Mouse (Mus musculus): Measurements from ENCODE around the gene Chrd.
A peak's percentile ranks its signal among the peaks of the same experiment; 100 is the strongest.

Gene Chrd

GRCm38 (mm10) chr16:20733731-20734730 is 1.1 kb downstream of the Chrd start, which contains the start of gene Thpo:
TSS of gene Thpo (minus strand) at chr16:20734511.
- no peak for DNase-seq (ENCODE audit: low spot score)

DNA sequence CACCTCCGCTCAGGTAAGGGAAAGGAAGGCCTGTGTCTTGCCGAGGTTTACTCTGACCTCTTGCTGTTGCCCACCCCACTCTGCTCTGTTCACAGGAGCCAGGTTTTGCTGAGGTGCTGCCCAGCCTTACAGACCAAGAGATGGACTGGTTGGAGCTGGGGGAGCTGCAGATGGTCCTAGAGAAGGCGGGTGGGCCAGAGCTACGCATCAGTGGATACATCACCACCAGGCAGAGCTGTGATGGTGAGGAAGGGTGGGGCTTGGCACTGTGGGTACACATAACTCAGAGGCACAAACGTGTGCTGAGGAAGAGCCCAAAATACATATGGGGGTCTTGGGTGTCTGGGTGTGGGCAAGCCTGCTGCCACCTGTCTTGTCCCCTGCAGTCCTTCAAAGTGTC is 2.7 kb downstream of the Chrd start:
- DNase-seq (ENCODE audit: low spot score): no peak

GRCm38 (mm10) chr16:20736168-20736567 is 3.2 kb downstream of the Chrd start:
- DNase-seq (ENCODE audit: low spot score): no peak

DNA sequence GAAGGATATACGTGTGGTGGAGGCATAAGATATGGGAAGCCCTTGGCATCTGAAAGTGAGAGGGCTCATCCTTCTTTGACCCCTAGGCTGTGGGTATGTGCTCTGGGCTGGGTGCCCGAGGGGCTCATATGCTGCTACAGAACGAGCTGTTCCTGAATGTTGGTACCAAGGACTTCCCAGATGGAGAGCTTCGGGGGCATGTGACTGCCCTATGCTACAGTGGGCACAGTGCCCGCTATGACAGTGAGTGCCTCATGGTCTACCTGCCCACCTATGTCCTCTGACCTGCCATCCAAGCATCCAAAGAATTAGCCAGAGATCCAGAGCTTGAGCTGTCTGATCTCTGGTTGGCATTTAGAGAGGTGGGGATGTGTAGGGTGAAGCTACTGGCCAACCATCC is 3.9 kb downstream of the Chrd start:
- DNase-seq (ENCODE audit: low spot score): no peak

DNA sequence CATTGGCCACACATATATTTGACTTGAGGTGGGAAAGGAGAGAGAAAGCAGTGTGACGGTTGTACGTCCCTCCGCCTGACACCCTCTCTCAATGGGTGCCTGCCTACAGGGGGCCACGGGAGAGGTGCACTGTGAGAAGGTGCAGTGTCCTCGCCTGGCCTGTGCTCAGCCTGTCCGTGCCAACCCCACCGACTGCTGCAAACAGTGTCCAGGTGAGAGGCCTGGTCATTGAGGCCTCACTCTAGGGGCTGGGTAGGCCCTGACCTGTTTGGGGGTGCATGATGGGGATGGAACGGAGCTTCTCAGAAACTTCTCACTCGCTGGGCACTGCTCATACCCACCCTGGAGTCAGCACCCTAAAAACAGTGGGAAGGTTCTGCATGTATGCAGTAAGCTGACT is 6.9 kb downstream of the Chrd start:
- DNase-seq (ENCODE audit: low spot score): no peak

DNA sequence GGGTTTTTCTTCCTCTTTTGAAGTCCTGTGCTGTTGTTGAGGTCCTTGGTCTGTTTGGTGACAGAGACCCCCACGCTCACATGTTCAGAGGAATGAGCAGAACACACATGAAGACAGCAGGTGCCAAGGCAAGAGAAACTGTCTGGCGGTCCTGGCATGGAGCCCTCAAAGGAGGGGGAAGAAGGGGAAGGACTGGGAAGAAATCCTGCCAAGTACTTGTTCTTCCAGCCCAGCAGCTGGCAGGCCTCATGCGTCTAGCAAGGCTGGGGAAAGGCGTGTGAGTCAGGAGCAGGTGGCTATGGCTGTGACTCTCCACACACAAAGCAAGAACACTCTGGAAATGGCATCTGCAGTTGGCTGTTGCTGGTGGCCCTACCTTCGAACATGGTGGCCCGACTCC is 13.7 kb downstream of the Chrd start:
- peak; percentile 84 for DNase-seq (ENCODE audit: low spot score)

DNA sequence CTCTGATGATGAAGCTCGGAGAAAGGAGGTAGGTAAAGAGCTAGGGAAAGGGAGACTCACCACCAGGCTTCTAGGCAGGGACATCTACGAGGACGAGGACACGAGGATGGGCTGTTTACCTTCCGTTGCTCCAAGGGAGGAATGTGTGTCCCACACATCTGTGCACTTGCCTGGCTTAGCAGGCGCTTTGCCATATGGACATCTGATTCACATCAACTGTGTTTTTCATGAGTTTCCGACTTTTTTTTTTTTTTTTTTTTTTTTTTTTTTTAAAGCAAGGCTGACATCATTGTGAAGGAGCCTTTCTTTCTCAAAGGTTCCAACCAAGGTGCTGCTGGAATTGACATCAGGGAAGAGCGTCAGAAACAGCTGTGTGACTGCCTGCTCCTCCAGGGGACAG is 17.6 kb downstream of the Chrd start:
- no peak for DNase-seq (ENCODE audit: low spot score)

DNA sequence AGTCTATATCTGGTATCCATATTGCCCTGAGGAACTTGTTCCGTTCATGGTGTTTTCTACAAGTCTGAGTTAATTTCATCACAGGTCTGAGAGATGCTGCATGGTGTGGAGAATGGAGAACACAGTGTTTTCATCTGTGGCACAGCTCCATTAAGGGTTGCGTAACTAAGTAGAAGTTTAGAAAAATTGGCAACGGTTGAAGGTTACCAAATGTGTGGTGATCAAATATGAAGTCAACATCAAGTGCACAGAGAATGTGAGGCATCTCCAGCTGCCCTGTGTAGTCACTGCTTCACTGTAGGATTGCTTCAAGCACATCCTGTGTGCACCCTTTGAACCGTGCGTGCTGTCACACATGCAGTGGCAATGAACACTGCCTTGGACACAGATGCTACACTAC is 23.1 kb downstream of the Chrd start:
- DNase-seq (ENCODE audit: low spot score): no peak

- DNase-seq (ENCODE audit: low spot score): no peak
These were observed 24.5 kb downstream of the Chrd start for GRCm38 (mm10) chr16:20757385-20757784.

DNA sequence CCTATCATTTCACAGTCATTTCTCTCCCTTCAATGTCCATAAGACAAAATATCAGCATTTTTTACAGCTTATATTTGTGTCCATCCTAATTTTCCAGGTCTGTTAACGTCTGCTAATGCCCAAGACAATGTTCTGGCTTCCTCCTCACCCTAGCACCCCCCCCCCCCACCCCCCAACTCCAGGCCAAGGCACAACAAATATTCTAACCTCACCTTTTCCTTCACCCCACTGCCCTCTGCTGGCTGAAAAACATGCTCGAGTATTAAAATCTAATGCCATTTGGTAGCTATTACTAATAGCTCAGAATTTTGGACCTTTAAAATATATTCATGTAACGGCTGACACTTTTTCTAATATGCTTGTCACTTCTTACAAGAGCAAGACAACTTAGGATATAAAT is 28.8 kb downstream of the Chrd start:
- DNase-seq (ENCODE audit: low spot score): peak; percentile 81

GRCm38 (mm10) chr16:20765244-20765643 is 32.3 kb downstream of the Chrd start:
- DNase-seq (ENCODE audit: low spot score): peak; percentile 71

GRCm38 (mm10) chr16:20775021-20775420 is 42.1 kb downstream of the Chrd start:
- DNase-seq (ENCODE audit: low spot score): no peak

DNA sequence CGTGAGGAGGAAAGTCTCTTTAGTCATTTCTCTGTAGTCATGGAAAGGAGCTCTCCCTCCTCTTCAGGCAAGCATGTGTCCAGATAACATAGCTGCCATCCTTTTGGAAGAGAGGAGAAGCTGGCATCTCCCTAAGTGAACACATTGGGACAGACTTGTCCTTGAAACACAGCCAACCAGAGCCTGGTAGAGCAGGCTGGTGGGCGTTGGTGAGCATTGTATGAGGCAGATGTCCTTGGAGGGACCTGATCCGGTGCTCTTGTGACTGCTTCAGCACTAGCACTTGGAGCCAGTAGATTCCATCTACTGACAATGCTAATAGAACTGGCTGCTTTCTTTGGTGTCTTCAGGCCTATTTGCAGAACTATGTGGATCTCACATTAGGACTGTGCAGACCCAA is 46.9 kb downstream of the Chrd start:
- DNase-seq (ENCODE audit: low spot score): no peak

GRCm38 (mm10) chr16:20781101-20781630 is 48.2 kb downstream of the Chrd start:
- DNase-seq (ENCODE audit: low spot score): no peak

DNA sequence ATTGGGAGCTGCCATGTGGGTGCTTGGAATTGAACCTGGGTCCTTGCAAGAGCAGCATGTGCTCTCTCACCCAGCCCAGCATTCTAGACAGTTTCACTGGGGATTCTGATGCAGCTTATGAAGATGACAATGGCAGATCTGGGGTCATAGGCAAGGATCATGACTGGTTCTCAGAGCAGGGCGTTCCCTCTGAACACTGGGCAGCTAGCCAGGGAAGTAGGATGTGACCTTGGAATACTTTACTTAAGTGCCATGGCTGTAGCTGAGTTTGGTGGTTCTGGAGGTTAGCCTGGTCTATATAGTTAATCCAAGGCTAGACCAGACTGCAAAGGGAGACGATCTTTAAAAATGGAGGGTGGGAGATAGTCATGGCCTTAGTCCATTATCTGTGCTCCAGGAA is 51.0 kb downstream of the Chrd start:
- DNase-seq (ENCODE audit: low spot score): no peak

GRCm38 (mm10) chr16:20784754-20785153 is 51.8 kb downstream of the Chrd start:
- no peak for DNase-seq (ENCODE audit: low spot score)

DNA sequence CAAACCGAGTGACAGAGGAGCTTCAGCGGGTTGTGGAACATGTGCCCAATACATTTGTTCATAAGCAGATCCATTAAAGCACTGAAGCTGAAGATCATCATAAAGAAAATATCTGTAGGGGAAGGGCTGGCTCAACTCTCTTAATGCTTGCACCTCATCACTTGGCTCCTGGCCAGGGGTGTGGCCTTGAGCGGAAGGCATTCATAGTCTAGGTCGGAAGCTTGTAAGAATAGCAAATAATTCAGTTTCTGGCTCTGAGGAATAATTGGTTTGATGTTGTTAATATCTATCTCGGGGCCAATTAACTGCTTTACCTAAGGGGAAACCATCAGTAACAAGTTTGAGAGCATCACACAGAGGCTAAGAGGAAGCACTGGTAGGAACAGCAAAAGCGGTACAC is 53.6 kb downstream of the Chrd start:
- peak; percentile 60 for DNase-seq (ENCODE audit: low spot score)

DNA sequence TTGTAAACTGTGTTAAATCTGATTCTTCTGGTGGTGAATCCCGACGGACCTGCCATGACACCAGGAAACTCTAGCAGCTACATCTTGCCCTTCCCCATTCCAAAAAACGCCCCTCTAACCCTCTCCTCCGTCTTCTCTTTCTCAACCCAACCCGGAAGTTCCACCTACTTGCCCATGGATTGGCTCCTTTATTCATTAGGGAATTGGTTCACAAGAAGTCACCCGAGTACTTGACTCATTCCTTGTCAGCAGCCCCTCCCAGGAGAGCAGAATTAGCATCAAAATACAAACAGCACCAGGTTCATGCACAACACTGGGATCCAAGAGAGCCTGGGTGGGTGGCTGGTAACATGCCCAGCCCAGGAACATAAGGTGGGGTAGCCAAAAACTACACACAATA is 58.9 kb downstream of the Chrd start:
- peak; percentile 17 for DNase-seq (ENCODE audit: low spot score)
